Mouse (Mus musculus): ENCODE data around the gene Tfap2a. TPM values are rescaled to one million over a fixed set of nuclear protein-coding genes. Genes with fewer than 3 reads are reported as not detected.

Gene Tfap2a
- polyA plus RNA-seq, 1 experiment from 2014 or later = 8.4 TPM

GRCm38 (mm10) chr13:40737761-40738160, 415 bp downstream of the Tfap2a start:
- H3K4me1 ChIP-seq (ENCODE audit: control insufficient read depth, insufficient read depth, low read length) = no peaks in the 10 kb centered on the region
- DNase-seq (ENCODE audit: low spot score) = no peak
- 0% methylated on average over 22 of the region's 22 CpGs for WGBS
- H3K36me3 ChIP-seq (replicated peaks; ENCODE audit: control insufficient read depth, insufficient read depth, low read depth, low read length) = no peaks in the 10 kb centered on the region
- peaks cover 75% of the 10 kb centered on the region for H3K27me3 ChIP-seq (ENCODE audit: control insufficient read depth, insufficient read depth, low read length)
- H3K4me3 ChIP-seq (ENCODE audit: low read depth, low read length) = peak overlapping the region; percentile 21
- peak overlapping the region; percentile 21 for H3K4me2 ChIP-seq (ENCODE audit: low read depth, low read length)
- H3K9me3 ChIP-seq (replicated peaks; ENCODE audit: control insufficient read depth, low read length) = no peaks in the 10 kb centered on the region
- H3K9ac ChIP-seq (replicated peaks; ENCODE audit: low read length) = peak overlapping the region; percentile 3; the same call in 1 of the 2 replicates
- H3K27ac ChIP-seq (replicated peaks; ENCODE audit: low read depth, low read length) = no peak overlapping the region
- ATAC-seq (replicated peaks; ENCODE audit: insufficient number of reproducible peaks, low FRiP score, low TSS enrichment, low read depth) = 0 out of 2 replicates have a peak, but pooled peaks have one; percentile 30

GRCm38 (mm10) chr13:40737099-40737498, 1.1 kb downstream of the Tfap2a start:
- ATAC-seq (replicated peaks; ENCODE audit: insufficient number of reproducible peaks, low FRiP score, low TSS enrichment, low read depth) = no peak
- DNase-seq (ENCODE audit: low spot score) = peak; percentile 29
- H3K4me2 ChIP-seq (ENCODE audit: low read depth, low read length) = no peak overlapping the region

GRCm38 (mm10) chr13:40736107-40736780, 1.9 kb downstream of the Tfap2a start:
- DNase-seq (ENCODE audit: low spot score) (peak; percentile 14), ATAC-seq (replicated peaks; ENCODE audit: insufficient number of reproducible peaks, low FRiP score, low TSS enrichment, low read depth) (no peak)
- H3K27me3 ChIP-seq (ENCODE audit: control insufficient read depth, insufficient read depth, low read length) = peaks cover 66% of the 10 kb centered on the region
- no peak overlapping the region for H3K9ac ChIP-seq (replicated peaks; ENCODE audit: low read length)
- H3K4me1 ChIP-seq (ENCODE audit: control insufficient read depth, insufficient read depth, low read length) = no peaks in the 10 kb centered on the region
- H3K9me3 ChIP-seq (replicated peaks; ENCODE audit: control insufficient read depth, low read length) = no peaks in the 10 kb centered on the region
- no peak overlapping the region for H3K4me3 ChIP-seq (ENCODE audit: low read depth, low read length)
- no peak overlapping the region for H3K27ac ChIP-seq (replicated peaks; ENCODE audit: low read depth, low read length)
- no peaks in the 10 kb centered on the region for H3K36me3 ChIP-seq (replicated peaks; ENCODE audit: control insufficient read depth, insufficient read depth, low read depth, low read length)
- peak overlapping the region; percentile 13; the same call in 1 of the 2 replicates for H3K4me2 ChIP-seq (ENCODE audit: low read depth, low read length)
- WGBS = 4% methylated on average over 19 of the region's 19 CpGs

More at GRCm38 (mm10) chr13:40737099-40737498, 1.1 kb downstream of the Tfap2a start:
- Histone ChIP-seq H3K27me3 (ENCODE audit: control insufficient read depth, insufficient read depth, low read length) (peaks cover 73% of the 10 kb centered on the region), H3K4me3 (ENCODE audit: low read depth, low read length) (no peak overlapping the region), H3K9ac (replicated peaks; ENCODE audit: low read length) (no peak overlapping the region), H3K27ac (replicated peaks; ENCODE audit: low read depth, low read length) (no peak overlapping the region), H3K9me3 (replicated peaks; ENCODE audit: control insufficient read depth, low read length) (no peaks in the 10 kb centered on the region), H3K36me3 (replicated peaks; ENCODE audit: control insufficient read depth, insufficient read depth, low read depth, low read length) (no peaks in the 10 kb centered on the region), H3K4me1 (ENCODE audit: control insufficient read depth, insufficient read depth, low read length) (no peaks in the 10 kb centered on the region)
- 4% methylated on average over 15 of the region's 15 CpGs for WGBS

- no peak for ATAC-seq (replicated peaks; ENCODE audit: insufficient number of reproducible peaks, low FRiP score, low TSS enrichment, low read depth)
- H3K4me3 ChIP-seq (ENCODE audit: low read depth, low read length) = no peak overlapping the region
- H3K4me2 ChIP-seq (ENCODE audit: low read depth, low read length) = peak overlapping the region; percentile 17
- H3K27me3 ChIP-seq (ENCODE audit: control insufficient read depth, insufficient read depth, low read length) = peaks cover 59% of the 10 kb centered on the region
- 4% methylated on average over 17 of the region's 17 CpGs for WGBS
- H3K9ac ChIP-seq (replicated peaks; ENCODE audit: low read length) = no peak overlapping the region
- no peaks in the 10 kb centered on the region for H3K36me3 ChIP-seq (replicated peaks; ENCODE audit: control insufficient read depth, insufficient read depth, low read depth, low read length)
- no peaks in the 10 kb centered on the region for H3K9me3 ChIP-seq (replicated peaks; ENCODE audit: control insufficient read depth, low read length)
- H3K27ac ChIP-seq (replicated peaks; ENCODE audit: low read depth, low read length) = no peak overlapping the region
- peak; percentile 19 for DNase-seq (ENCODE audit: low spot score)
- no peaks in the 10 kb centered on the region; the same call in 1 of the 2 replicates for H3K4me1 ChIP-seq (ENCODE audit: control insufficient read depth, insufficient read depth, low read length)
These were observed 2.6 kb downstream of the Tfap2a start for GRCm38 (mm10) chr13:40735416-40736106.

GRCm38 (mm10) chr13:40734316-40734965, 3.7 kb downstream of the Tfap2a start:
- no peaks in the 10 kb centered on the region; the same call in none of the 2 replicates for H3K4me1 ChIP-seq (ENCODE audit: control insufficient read depth, insufficient read depth, low read length)
- H3K27me3 ChIP-seq (ENCODE audit: control insufficient read depth, insufficient read depth, low read length) = peaks cover 55% of the 10 kb centered on the region
- DNase-seq (ENCODE audit: low spot score) (peak; percentile 35), ATAC-seq (replicated peaks; ENCODE audit: insufficient number of reproducible peaks, low FRiP score, low TSS enrichment, low read depth) (no peak)
- WGBS = under 1% methylated on average over 33 of the region's 33 CpGs
- H3K9me3 ChIP-seq (replicated peaks; ENCODE audit: control insufficient read depth, low read length) = no peaks in the 10 kb centered on the region
- H3K9ac ChIP-seq (replicated peaks; ENCODE audit: low read length) = peak overlapping the region; percentile 9; the same call in 1 of the 2 replicates
- H3K4me2 ChIP-seq (ENCODE audit: low read depth, low read length) = peak overlapping the region; percentile 79
- no peak overlapping the region for H3K27ac ChIP-seq (replicated peaks; ENCODE audit: low read depth, low read length)
- peak overlapping the region; percentile 55 for H3K4me3 ChIP-seq (ENCODE audit: low read depth, low read length)
- H3K36me3 ChIP-seq (replicated peaks; ENCODE audit: control insufficient read depth, insufficient read depth, low read depth, low read length) = no peaks in the 10 kb centered on the region

- H3K27ac ChIP-seq (replicated peaks; ENCODE audit: low read depth, low read length) = no peak overlapping the region
These were observed 4.5 kb downstream of the Tfap2a start for GRCm38 (mm10) chr13:40733542-40734151.

GRCm38 (mm10) chr13:40732816-40733541, 5.2 kb downstream of the Tfap2a start:
- Histone ChIP-seq H3K27ac (replicated peaks; ENCODE audit: low read depth, low read length) (no peak overlapping the region), H3K27me3 (ENCODE audit: control insufficient read depth, insufficient read depth, low read length) (peaks cover 49% of the 10 kb centered on the region), H3K9ac (replicated peaks; ENCODE audit: low read length) (peak overlapping the region; percentile 86), H3K4me3 (ENCODE audit: low read depth, low read length) (peak overlapping the region; percentile 55), H3K36me3 (replicated peaks; ENCODE audit: control insufficient read depth, insufficient read depth, low read depth, low read length) (no peaks in the 10 kb centered on the region), H3K4me1 (ENCODE audit: control insufficient read depth, insufficient read depth, low read length) (peaks cover 2% of the 10 kb centered on the region), H3K9me3 (replicated peaks; ENCODE audit: control insufficient read depth, low read length) (no peaks in the 10 kb centered on the region), H3K4me2 (ENCODE audit: low read depth, low read length) (peak overlapping the region; percentile 79)
- WGBS = under 1% methylated on average over 30 of the region's 30 CpGs
- no peak for ATAC-seq (replicated peaks; ENCODE audit: insufficient number of reproducible peaks, low FRiP score, low TSS enrichment, low read depth)
- DNase-seq (ENCODE audit: low spot score) = peak; percentile 57

More at GRCm38 (mm10) chr13:40733542-40734151, 4.5 kb downstream of the Tfap2a start:
- Histone ChIP-seq H3K4me2 (ENCODE audit: low read depth, low read length) (peak overlapping the region; percentile 79), H3K27me3 (ENCODE audit: control insufficient read depth, insufficient read depth, low read length) (peaks cover 51% of the 10 kb centered on the region), H3K36me3 (replicated peaks; ENCODE audit: control insufficient read depth, insufficient read depth, low read depth, low read length) (no peaks in the 10 kb centered on the region), H3K9me3 (replicated peaks; ENCODE audit: control insufficient read depth, low read length) (no peaks in the 10 kb centered on the region), H3K4me1 (ENCODE audit: control insufficient read depth, insufficient read depth, low read length) (peaks cover 2% of the 10 kb centered on the region), H3K4me3 (ENCODE audit: low read depth, low read length) (peak overlapping the region; percentile 55), H3K9ac (replicated peaks; ENCODE audit: low read length) (peak overlapping the region; percentile 86)
- 0% methylated on average over 35 of the region's 38 CpGs for WGBS
- ATAC-seq (replicated peaks; ENCODE audit: insufficient number of reproducible peaks, low FRiP score, low TSS enrichment, low read depth) = peak; percentile 36
- peak; percentile 79 for DNase-seq (ENCODE audit: low spot score)

Measured in embryonic facial prominence, embryonic 11.5 days (tissue).